Mouse (Mus musculus) midbrain, embryonic 16.5 days (tissue): ENCODE results near the gene Cds2. TPM values are rescaled to one million over a fixed set of nuclear protein-coding genes. Genes with fewer than 3 reads are reported as not detected.

Source experiments
- ATAC-seq: fragments of 200-750 bp; cut with Nextera tagmentation; 2 replicates; pipeline ENCODE4 v1.8.0; 2017; ENCODE audit warnings: moderate TSS enrichment
- H3K27ac ChIP-seq: fragments of 300-500 bp; sonication (generic); 2 replicates; pipeline ENCODE4 v1.5.1; 2014; ENCODE audit warnings: mild to moderate bottlenecking, low read length, mixed read lengths
- H3K27me3 ChIP-seq: fragments of 300-500 bp; sonication (generic); 2 replicates; pipeline ENCODE4 v1.6.1; 2014; ENCODE audit warnings: low read depth, low read length, mixed read lengths; ENCODE audit not compliant: control insufficient read depth, insufficient read depth
- H3K36me3 ChIP-seq: fragments of 300-500 bp; sonication (generic); 2 replicates; pipeline ENCODE4 v1.6.1; 2014; ENCODE audit warnings: mild to moderate bottlenecking, low read length, moderate library complexity, mixed read lengths; ENCODE audit not compliant: control insufficient read depth, insufficient read depth
- H3K4me1 ChIP-seq: fragments of 300-500 bp; sonication (generic); 2 replicates; pipeline ENCODE4 v1.6.1; 2014; ENCODE audit warnings: mild to moderate bottlenecking, low read length, mixed read lengths; ENCODE audit not compliant: control insufficient read depth, insufficient read depth
- H3K4me2 ChIP-seq: fragments of 300-500 bp; sonication (generic); 2 replicates; pipeline ENCODE4 v1.6.1; 2014; ENCODE audit warnings: mild to moderate bottlenecking, low read length, mixed read lengths
- H3K4me3 ChIP-seq: fragments of 300-500 bp; sonication (generic); 2 replicates; pipeline ENCODE4 v1.5.1; 2014; ENCODE audit warnings: low read depth, mild to moderate bottlenecking, low read length, moderate library complexity, mixed read lengths
- H3K9ac ChIP-seq: fragments of 300-500 bp; sonication (generic); 2 replicates; pipeline ENCODE4 v1.6.1; 2014; ENCODE audit warnings: low read depth, low read length, mixed read lengths
- H3K9me3 ChIP-seq: fragments of 300-500 bp; sonication (generic); replicated peaks from 2 replicates; pipeline ENCODE4 v1.6.1; 2014; ENCODE audit warnings: mild to moderate bottlenecking, low read length, mixed read lengths; ENCODE audit not compliant: control insufficient read depth, poor library complexity, severe bottlenecking
- WGBS: fragments of 180-500 bp; shearing (Covaris S2); extraction: QIAGEN DNeasy Blood & Tissue Kit; methylation state at CpG from one replicate; pipeline ENCODE4 v1.1.7; 2014; 5-methylcytosine and 5-hydroxymethylcytosine counted together
- polyA plus RNA-seq: library from polyadenylated mRNA; unstranded; fragments of >200 nt; fragmentation: Nextera tagmentation; extraction: Ambion mirVana; gene quantifications from 2 replicates; pipeline ENCODE4 v1.2.1, GENCODE M21; 2015

Gene Cds2
- polyA plus RNA-seq, 1 experiment from 2014 or later = 40.1 TPM

GRCm38 (mm10) chr2:132276249-132276648 lies 13.3 kb downstream of the Cds2 start:
- Histone ChIP-seq H3K27me3 (no peaks in the 10 kb centered on the region), H3K4me1 (no peaks in the 10 kb centered on the region), H3K27ac (no peak overlapping the region), H3K9me3 (no peaks in the 10 kb centered on the region), H3K9ac (no peak overlapping the region), H3K4me2 (no peak overlapping the region), H3K36me3 (no peaks in the 10 kb centered on the region), H3K4me3 (no peak overlapping the region)
- 92% methylated on average over 4 of the region's 4 CpGs for WGBS
- no peak for ATAC-seq

- 73% methylated on average over 8 of the region's 8 CpGs for WGBS
- H3K4me1 ChIP-seq = peaks cover 16% of the 10 kb centered on the region
- no peak for ATAC-seq
Measured at GRCm38 (mm10) chr2:132278273-132278853, 15.4 kb downstream of the Cds2 start.

GRCm38 (mm10) chr2:132279336-132279882 lies 16.5 kb downstream of the Cds2 start:
- no peak overlapping the region for H3K9ac ChIP-seq
- no peaks in the 10 kb centered on the region for H3K9me3 ChIP-seq
- no peak overlapping the region for H3K4me3 ChIP-seq
- no peak overlapping the region for H3K4me2 ChIP-seq
- no peaks in the 10 kb centered on the region for H3K27me3 ChIP-seq
- H3K36me3 ChIP-seq = no peaks in the 10 kb centered on the region
- whole genome bisulfite sequencing = 43% methylated on average over 3 of the region's 3 CpGs
- H3K27ac ChIP-seq = no peak overlapping the region
- ATAC-seq = no peak
- H3K4me1 ChIP-seq = peaks cover 23% of the 10 kb centered on the region

More at GRCm38 (mm10) chr2:132278273-132278853, 15.4 kb downstream of the Cds2 start:
- Histone ChIP-seq H3K27ac (no peak overlapping the region), H3K9me3 (no peaks in the 10 kb centered on the region), H3K9ac (no peak overlapping the region), H3K36me3 (no peaks in the 10 kb centered on the region), H3K4me2 (no peak overlapping the region), H3K27me3 (no peaks in the 10 kb centered on the region), H3K4me3 (no peak overlapping the region)

DNA sequence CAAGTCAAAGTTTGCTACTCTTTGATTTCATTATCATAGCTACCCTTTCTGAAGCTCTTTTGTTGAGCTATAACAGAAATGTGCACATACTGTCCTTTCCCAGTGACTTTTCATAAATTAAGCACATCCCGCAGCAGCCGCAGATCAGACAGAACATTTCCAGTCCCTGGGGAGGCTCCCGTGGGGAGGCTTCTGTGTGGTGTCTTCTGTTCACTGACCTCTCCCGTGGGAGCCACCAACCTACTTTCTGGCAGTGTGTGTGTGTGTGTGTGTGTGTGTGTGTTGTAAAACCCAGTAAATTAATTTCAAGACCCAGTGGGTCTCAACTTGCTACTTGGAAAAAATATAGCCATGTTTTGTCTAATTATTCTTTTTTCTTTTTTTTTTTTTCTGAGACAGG lies 17.0 kb downstream of the Cds2 start:
- WGBS = 59% methylated on average over 4 of the region's 4 CpGs
- H3K9me3 ChIP-seq = no peaks in the 10 kb centered on the region
- ATAC-seq = no peak
- no peak overlapping the region for H3K9ac ChIP-seq
- H3K4me3 ChIP-seq = no peak overlapping the region
- H3K27me3 ChIP-seq = no peaks in the 10 kb centered on the region
- peaks cover 23% of the 10 kb centered on the region for H3K4me1 ChIP-seq
- no peak overlapping the region for H3K4me2 ChIP-seq
- H3K36me3 ChIP-seq = no peaks in the 10 kb centered on the region
- H3K27ac ChIP-seq = no peak overlapping the region

DNA sequence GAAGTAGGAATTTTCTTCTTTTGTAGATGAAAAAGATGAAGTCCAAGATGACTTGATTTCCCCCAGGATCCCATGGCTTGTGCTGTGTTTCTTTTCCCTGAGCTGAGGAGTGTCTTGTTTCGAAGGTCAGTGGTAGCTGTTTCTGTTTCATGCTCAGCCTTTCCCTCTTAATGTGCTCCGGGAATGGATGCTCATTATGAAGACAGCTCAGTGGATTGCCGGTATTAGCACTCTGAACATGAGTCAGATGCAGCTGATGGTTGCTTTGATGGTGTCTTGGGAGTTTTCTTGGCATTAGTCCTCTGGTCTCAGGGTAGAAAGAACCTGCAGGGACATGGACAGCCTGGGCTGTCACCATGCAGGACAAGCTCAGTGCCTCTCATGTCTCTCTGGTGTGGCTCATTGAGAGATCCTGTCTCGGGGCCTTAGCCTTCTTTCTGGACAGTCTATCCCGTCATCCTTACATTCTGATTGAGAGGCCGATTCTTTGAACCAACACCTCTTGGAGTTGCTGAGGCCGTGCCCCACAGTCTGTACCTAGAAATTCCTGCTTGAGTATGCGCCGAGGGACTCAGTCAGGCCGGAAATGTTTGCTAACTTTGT lies 17.7 kb downstream of the Cds2 start:
- 92% methylated on average over 10 of the region's 10 CpGs for WGBS
- Histone ChIP-seq H3K4me2 (no peak overlapping the region), H3K36me3 (no peaks in the 10 kb centered on the region), H3K27ac (no peak overlapping the region), H3K27me3 (no peaks in the 10 kb centered on the region), H3K9ac (no peak overlapping the region), H3K9me3 (no peaks in the 10 kb centered on the region), H3K4me1 (peaks cover 23% of the 10 kb centered on the region), H3K4me3 (no peak overlapping the region)
- no peak for ATAC-seq

GRCm38 (mm10) chr2:132281560-132282452 lies 18.9 kb downstream of the Cds2 start:
- Histone ChIP-seq H3K9me3 (no peaks in the 10 kb centered on the region), H3K36me3 (no peaks in the 10 kb centered on the region), H3K27ac (no peak overlapping the region), H3K27me3 (no peaks in the 10 kb centered on the region), H3K9ac (no peak overlapping the region), H3K4me2 (no peak overlapping the region), H3K4me3 (no peak overlapping the region), H3K4me1 (peaks cover 23% of the 10 kb centered on the region)
- WGBS = 57% methylated on average over 10 of the region's 10 CpGs
- no peak for ATAC-seq

DNA sequence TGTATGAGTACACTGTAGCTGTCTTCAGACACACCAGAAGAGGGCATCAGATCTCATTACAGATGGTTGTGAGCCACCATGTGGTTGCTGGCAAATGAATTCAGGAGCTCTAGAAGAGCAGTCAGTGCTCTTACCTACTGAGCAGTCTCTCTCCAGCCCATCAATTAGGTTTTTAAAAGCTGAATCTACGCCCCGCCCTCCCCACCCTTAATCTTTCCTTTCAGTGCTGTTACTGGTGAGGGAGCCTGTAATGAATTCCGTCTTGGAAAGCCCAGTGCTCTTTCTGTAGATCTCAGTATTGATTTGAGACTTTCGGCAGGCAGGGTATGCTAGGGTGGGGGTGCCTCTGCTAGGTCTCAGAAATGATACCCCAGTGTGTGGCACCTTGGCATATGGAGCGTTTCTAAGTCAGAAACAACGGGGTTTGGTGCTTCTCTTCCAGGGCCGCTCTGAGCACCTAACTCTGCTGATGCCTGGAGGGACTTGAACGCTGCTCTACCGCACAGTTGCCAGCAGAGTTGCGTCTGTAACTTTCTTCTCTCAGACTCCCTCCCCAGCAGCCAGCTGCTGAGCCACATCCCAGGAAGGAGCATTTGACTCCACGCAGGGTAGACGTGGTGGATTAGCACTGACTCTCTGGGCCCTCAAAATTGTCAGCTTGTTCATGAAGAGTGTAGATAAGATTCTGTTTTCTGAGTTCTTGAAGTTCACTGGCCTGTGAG lies 19.7 kb downstream of the Cds2 start:
- Histone ChIP-seq H3K27me3 (no peaks in the 10 kb centered on the region), H3K4me3 (no peak overlapping the region), H3K9ac (no peak overlapping the region), H3K27ac (no peak overlapping the region), H3K36me3 (no peaks in the 10 kb centered on the region), H3K4me2 (no peak overlapping the region), H3K9me3 (0 out of 2 replicates have a peak, but pooled peaks cover 3% of the 10 kb centered on the region), H3K4me1 (peaks cover 23% of the 10 kb centered on the region)
- peak; percentile 32; the same call in 1 of the 2 replicates for ATAC-seq
- WGBS = 8% methylated on average over 12 of the region's 12 CpGs

DNA sequence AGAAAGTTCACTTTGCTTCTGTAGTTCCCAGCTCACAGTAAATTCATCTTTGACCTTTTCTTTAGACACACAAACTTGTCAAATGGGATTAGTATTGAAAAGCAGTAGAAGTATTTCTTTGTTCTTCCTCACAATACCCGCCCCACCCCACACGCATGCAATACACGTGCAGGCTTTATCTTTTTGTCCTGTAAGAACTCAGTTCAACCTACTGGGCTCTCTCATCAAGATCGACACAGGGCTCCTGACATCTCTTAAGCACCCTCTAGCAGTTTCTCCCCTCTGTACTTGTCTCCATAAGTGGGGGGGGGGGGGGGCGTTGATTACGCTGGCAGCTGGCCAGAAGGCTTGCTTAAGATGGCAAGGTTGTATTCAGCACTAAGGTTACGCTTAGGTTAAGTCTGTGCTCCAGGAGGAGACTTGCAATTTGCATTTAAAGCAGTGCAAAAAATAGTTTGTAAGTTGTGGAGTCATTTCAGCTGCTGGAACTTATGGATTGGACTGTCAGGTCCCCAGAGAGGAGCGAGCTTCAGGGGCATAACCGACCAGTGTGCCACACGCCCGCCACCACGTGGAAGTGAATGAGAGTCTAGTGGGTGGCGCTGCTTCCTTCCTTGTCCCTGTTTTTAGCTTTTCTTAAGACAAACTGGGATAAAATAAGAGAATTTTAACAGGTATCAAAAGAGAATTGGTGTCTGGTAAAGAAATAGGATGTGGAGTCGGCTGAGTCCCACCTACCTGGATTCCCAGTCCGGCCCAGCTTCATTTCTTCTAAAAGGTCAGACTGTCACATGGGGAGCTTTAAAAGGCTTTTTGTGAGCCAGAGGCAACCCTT lies 20.5 kb downstream of the Cds2 start:
- Histone ChIP-seq H3K27ac (peak overlapping the region; percentile 44; the same call in 1 of the 2 replicates), H3K27me3 (no peaks in the 10 kb centered on the region), H3K36me3 (no peaks in the 10 kb centered on the region), H3K4me3 (no peak overlapping the region), H3K9ac (no peak overlapping the region), H3K4me1 (peaks cover 23% of the 10 kb centered on the region), H3K4me2 (no peak overlapping the region), H3K9me3 (0 out of 2 replicates have a peak, but pooled peaks cover 5% of the 10 kb centered on the region)
- WGBS = 36% methylated on average over 15 of the region's 15 CpGs
- no peak for ATAC-seq
